Mouse (Mus musculus) heart, postnatal 0 days (tissue): ENCODE measurements around the gene Apopt1. TPM values are rescaled to one million over a fixed set of nuclear protein-coding genes. Genes with fewer than 3 reads are reported as not detected.

ENCODE experiments used
- ATAC-seq: fragments of 200-750 bp; cut with Nextera tagmentation; 2 replicates; pipeline ENCODE4 v1.8.0; 2017; ENCODE audit warnings: low read depth, moderate number of reproducible peaks, moderate library complexity; ENCODE audit not compliant: insufficient read depth
- DNase-seq: peaks from one replicate; pipeline ENCODE4 v3.0.0-alpha.2; 2016; ENCODE audit warnings: low spot score
- H3K27ac ChIP-seq: fragments of 300-500 bp; sonication (generic); 2 replicates; pipeline ENCODE4 v1.5.1; 2014; ENCODE audit warnings: low read depth, mild to moderate bottlenecking
- H3K27me3 ChIP-seq: fragments of 300-500 bp; sonication (generic); 2 replicates; pipeline ENCODE4 v1.6.1; 2014; ENCODE audit warnings: low read length, mixed read lengths; ENCODE audit not compliant: control insufficient read depth, insufficient read depth
- H3K36me3 ChIP-seq: fragments of 300-500 bp; sonication (generic); replicated peaks from 2 replicates; pipeline ENCODE4 v1.6.1; 2014; ENCODE audit warnings: low read length, mixed read lengths; ENCODE audit not compliant: control insufficient read depth, insufficient read depth
- H3K4me1 ChIP-seq: fragments of 300-500 bp; sonication (generic); 2 replicates; pipeline ENCODE4 v1.6.1; 2014; ENCODE audit warnings: antibody characterized with exemption; ENCODE audit not compliant: control insufficient read depth, insufficient read depth
- H3K4me2 ChIP-seq: fragments of 300-500 bp; sonication (generic); 2 replicates; pipeline ENCODE4 v1.6.1; 2014; ENCODE audit warnings: low read depth, mild to moderate bottlenecking, low read length, moderate library complexity
- H3K4me3 ChIP-seq: fragments of 300-500 bp; sonication (generic); 2 replicates; pipeline ENCODE4 v1.5.1; 2014; ENCODE audit warnings: low read depth, low read length
- H3K9ac ChIP-seq: fragments of 300-500 bp; sonication (generic); replicated peaks from 2 replicates; pipeline ENCODE4 v1.6.1; 2014; ENCODE audit warnings: low read depth, low read length, mixed read lengths
- H3K9me3 ChIP-seq: fragments of 300-500 bp; sonication (generic); replicated peaks from 2 replicates; pipeline ENCODE4 v1.6.1; 2016; ENCODE audit warnings: low read length; ENCODE audit not compliant: control insufficient read depth
- CTCF ChIP-seq: IDR thresholded peaks from 2 replicates; pipeline ENCODE4 v1.5.1; 2016; ENCODE audit warnings: antibody characterized with exemption, control low read depth, low read depth
- EP300 ChIP-seq: IDR thresholded peaks from 2 replicates; pipeline ENCODE4 v1.6.1; 2016; ENCODE audit warnings: antibody characterized with exemption, low read depth
- WGBS: fragments of 180-500 bp; shearing (Covaris S2); extraction: QIAGEN DNeasy Blood & Tissue Kit; methylation state at CpG from one replicate; pipeline ENCODE4 v1.1.7; 2014; 5-methylcytosine and 5-hydroxymethylcytosine counted together
- polyA plus RNA-seq: library from polyadenylated mRNA; unstranded; fragments of >200 nt; fragmentation: Nextera tagmentation; extraction: Ambion mirVana; gene quantifications from 2 replicates; pipeline ENCODE4 v1.2.1, GENCODE M21; 2015
- total RNA-seq: library from RNA; depleted of rRNA; stranded (reverse); fragments of >200 nt; gene quantifications from 2 replicates; pipeline ENCODE4 v1.2.3, GENCODE M21; 2014; ENCODE audit warnings: low replicate concordance

The Apopt1 gene
- total and polyA plus RNA-seq, 2 experiments from 2014 or later = 18.5 to 58.9 TPM

GRCm38 (mm10) chr12:111681305-111681704, 31.8 kb upstream of the Apopt1 start:
- no peaks in the 10 kb centered on the region for H3K36me3 ChIP-seq
- H3K27ac ChIP-seq = peak overlapping the region; percentile 87
- H3K4me3 ChIP-seq = no peak overlapping the region
- H3K27me3 ChIP-seq = no peaks in the 10 kb centered on the region
- TF ChIP-seq EP300 = no peak
- no peak for TF ChIP-seq CTCF
- ATAC-seq = no peak
- peaks cover 34% of the 10 kb centered on the region for H3K4me1 ChIP-seq
- no peak for DNase-seq
- H3K9ac ChIP-seq = no peak overlapping the region
- WGBS = 70% methylated on average over 8 of the region's 8 CpGs
- no peak overlapping the region for H3K4me2 ChIP-seq
- H3K9me3 ChIP-seq = no peaks in the 10 kb centered on the region

- no peaks in the 10 kb centered on the region for H3K27me3 ChIP-seq
- H3K4me1 ChIP-seq = peaks cover 39% of the 10 kb centered on the region
- peak overlapping the region; percentile 87 for H3K27ac ChIP-seq
- 47% methylated on average over 5 of the region's 5 CpGs for WGBS
- no peaks in the 10 kb centered on the region for H3K36me3 ChIP-seq
- DNase-seq (no peak), ATAC-seq (no peak)
- TF ChIP-seq EP300 (no peak), CTCF (no peak)
- H3K9me3 ChIP-seq = no peaks in the 10 kb centered on the region
- no peak overlapping the region; the same call in 1 of the 2 replicates for H3K9ac ChIP-seq
- no peak overlapping the region for H3K4me3 ChIP-seq
- no peak overlapping the region for H3K4me2 ChIP-seq
Measured at GRCm38 (mm10) chr12:111682003-111682402, 31.1 kb upstream of the Apopt1 start.

- ATAC-seq (peak; percentile 19; the same call in 1 of the 2 replicates), DNase-seq (peak; percentile 35)
- Histone ChIP-seq H3K36me3 (no peaks in the 10 kb centered on the region), H3K4me2 (no peak overlapping the region), H3K9ac (no peak overlapping the region), H3K4me3 (no peak overlapping the region), H3K27me3 (no peaks in the 10 kb centered on the region), H3K9me3 (no peaks in the 10 kb centered on the region), H3K27ac (peak overlapping the region; percentile 87), H3K4me1 (peaks cover 39% of the 10 kb centered on the region)
- TF ChIP-seq EP300 = no peak
- no peak for TF ChIP-seq CTCF
- WGBS = 46% methylated on average over 5 of the region's 5 CpGs
Measured at GRCm38 (mm10) chr12:111682806-111683205, 30.3 kb upstream of the Apopt1 start.

GRCm38 (mm10) chr12:111686390-111686789, 26.7 kb upstream of the Apopt1 start:
- ATAC-seq = no peak

GRCm38 (mm10) chr12:111687350-111688068, 25.6 kb upstream of the Apopt1 start:
- ATAC-seq = peak; percentile 91
- TF ChIP-seq CTCF = no peak
- no peak; the same call in 1 of the 2 replicates for TF ChIP-seq EP300

More at GRCm38 (mm10) chr12:111686390-111686789, 26.7 kb upstream of the Apopt1 start:
- Histone ChIP-seq H3K4me3 (no peak overlapping the region), H3K9ac (0 out of 2 replicates have a peak overlapping the region, but pooled peaks have one; percentile 9), H3K4me1 (peaks cover 50% of the 10 kb centered on the region), H3K27ac (peak overlapping the region; percentile 98), H3K36me3 (no peaks in the 10 kb centered on the region), H3K27me3 (no peaks in the 10 kb centered on the region), H3K9me3 (no peaks in the 10 kb centered on the region), H3K4me2 (no peak overlapping the region)
- DNase-seq = no peak
- 76% methylated on average over 4 of the region's 4 CpGs for WGBS
- TF ChIP-seq CTCF (no peak), EP300 (no peak)

GRCm38 (mm10) chr12:111688069-111688428, 25.0 kb upstream of the Apopt1 start:
- H3K36me3 ChIP-seq = no peaks in the 10 kb centered on the region
- ATAC-seq (0 out of 2 replicates have a peak, but pooled peaks have one; percentile 3), DNase-seq (no peak)
- peak overlapping the region; percentile 98 for H3K27ac ChIP-seq
- TF ChIP-seq CTCF (no peak), EP300 (no peak)
- peaks cover 43% of the 10 kb centered on the region for H3K4me1 ChIP-seq
- no peaks in the 10 kb centered on the region for H3K27me3 ChIP-seq
- no peak overlapping the region for H3K4me2 ChIP-seq
- H3K9me3 ChIP-seq = no peaks in the 10 kb centered on the region
- WGBS = 10% methylated on average over 2 of the region's 2 CpGs
- H3K9ac ChIP-seq = no peak overlapping the region
- H3K4me3 ChIP-seq = no peak overlapping the region

More at GRCm38 (mm10) chr12:111687350-111688068, 25.6 kb upstream of the Apopt1 start:
- Histone ChIP-seq H3K4me1 (peaks cover 47% of the 10 kb centered on the region), H3K36me3 (no peaks in the 10 kb centered on the region), H3K27ac (peak overlapping the region; percentile 98), H3K27me3 (no peaks in the 10 kb centered on the region), H3K9me3 (no peaks in the 10 kb centered on the region), H3K9ac (peak overlapping the region; percentile 9; the same call in 1 of the 2 replicates), H3K4me2 (no peak overlapping the region), H3K4me3 (no peak overlapping the region)
- peak; percentile 92 for DNase-seq
- 6% methylated on average over 14 of the region's 14 CpGs for WGBS
